Mouse (Mus musculus): Measurements from ENCODE around the gene Dpp8.

DNA sequence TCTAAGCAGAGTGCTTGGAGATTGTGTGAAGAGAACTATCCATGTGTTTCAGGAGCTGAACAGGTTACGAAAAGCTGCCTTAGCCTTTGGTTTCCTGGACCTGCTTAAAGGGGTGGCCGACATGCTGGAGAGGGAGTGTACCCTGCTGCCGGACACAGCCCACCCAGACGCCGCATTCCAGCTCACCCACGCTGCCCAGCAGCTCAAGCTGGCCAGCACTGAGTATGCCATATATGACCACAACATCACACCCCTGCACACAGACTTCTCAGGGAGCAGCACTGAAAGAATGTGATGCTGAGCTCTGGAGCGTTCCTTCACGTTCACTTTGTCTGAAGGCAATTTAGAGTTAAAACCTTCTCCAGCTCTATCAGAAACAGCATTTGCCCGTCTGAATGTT is 46.4 kb upstream of the Dpp8 start:
- TF ChIP-seq HCFC1 (IDR thresholded peaks at IDR 0.05; ENCODE audit: low read depth, low read length) (no peak), CTCF (IDR thresholded peaks at IDR 0.05 in 2 of 3, conservative IDR thresholded peaks at IDR 0.05 in 1 of 3; ENCODE audit: control insufficient read depth in 1 of 3, insufficient read depth in 1 of 3, low read depth in 2 of 3, low read length in 3 of 3, poor library complexity in 1 of 3, severe bottlenecking in 1 of 3) (no peak), CHD1 (IDR thresholded peaks at IDR 0.05; ENCODE audit: low read depth, low read length) (no peak), POLR2A (IDR thresholded peaks at IDR 0.05; ENCODE audit: control insufficient read depth in 1 of 2, insufficient read depth in 1 of 2, low read depth in 1 of 2, low read length in 2 of 2, poor library complexity in 1 of 2) (no peak), MXI1 (IDR thresholded peaks at IDR 0.05; ENCODE audit: low read depth, low read length) (no peak)

All from MEL (cell line).